Mouse (Mus musculus): ENCODE results near the gene Prss35.

Prss35 gene

DNA sequence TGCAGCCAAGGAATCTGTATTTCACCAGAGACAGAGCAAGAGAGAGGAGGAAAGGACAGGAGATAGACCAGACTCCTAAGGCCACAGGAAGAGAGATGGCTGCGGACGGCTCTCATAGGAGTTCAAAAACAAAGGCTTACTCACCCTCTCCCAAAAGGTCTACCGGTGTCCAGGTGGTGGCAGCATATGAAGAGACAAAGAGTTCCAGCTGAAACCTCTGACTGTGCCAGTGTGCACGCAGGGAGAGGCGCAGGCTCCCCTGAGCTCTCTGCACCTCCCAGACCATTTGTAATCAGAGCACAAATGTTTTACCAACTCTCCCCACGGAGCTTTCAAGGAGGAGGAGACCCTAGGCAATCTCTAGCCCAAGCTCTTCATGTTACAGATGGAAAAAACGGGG is 55.2 kb downstream of the Prss35 start:
- DNase-seq (ENCODE audit: low spot score in 2 of 2) = no peak

DNA sequence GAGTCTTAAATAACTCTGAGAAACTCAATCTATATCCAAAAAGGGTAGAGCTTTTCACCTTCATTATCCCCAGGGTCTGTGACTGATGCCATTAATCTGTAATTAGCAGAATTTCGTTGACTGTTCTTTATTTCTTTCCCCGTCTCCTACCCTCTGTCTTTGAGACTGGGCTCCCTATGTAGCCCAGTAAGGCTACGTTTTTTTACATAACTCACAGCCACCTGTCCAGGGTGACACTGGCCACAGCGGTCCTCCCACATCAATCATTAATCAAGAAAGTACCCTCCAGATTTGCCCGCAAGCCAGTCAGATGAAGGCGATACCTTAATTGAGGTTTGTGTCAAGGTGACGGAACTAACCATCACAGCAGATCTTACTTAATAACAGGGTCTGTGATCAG is 55.6 kb downstream of the Prss35 start:
- no peak for DNase-seq (ENCODE audit: low spot score in 2 of 2)

DNA sequence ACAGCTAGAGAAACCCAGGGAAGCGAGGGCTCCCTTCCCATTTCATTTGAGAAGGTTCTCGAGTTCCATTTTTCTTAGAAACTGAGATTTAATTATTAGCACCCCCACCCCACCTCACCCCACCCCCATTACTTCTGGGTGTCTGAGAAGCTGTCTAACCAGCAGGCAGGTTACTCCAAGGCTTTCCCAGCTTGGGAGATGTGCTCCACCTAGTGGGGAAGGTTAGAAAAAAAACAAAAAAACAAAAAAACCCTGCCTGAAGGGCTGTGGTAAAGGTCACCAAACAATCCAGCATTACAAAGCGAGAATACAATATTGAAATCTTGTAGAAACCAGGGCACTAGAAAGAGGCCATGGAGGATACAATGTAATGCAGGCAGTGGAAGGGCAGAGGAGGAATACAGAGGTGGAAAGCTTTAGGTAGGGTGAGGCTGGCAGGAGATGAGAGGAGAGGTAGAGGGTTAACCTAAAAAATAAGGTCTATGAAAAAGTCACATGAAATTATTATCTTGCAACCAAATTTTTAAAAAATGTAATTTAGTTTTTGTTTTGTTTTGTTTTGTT is 57.2 kb downstream of the Prss35 start:
- DNase-seq (ENCODE audit: low spot score in 2 of 2) = no peak
